Mouse (Mus musculus) megakaryocyte, embryonic 14.5 days (primary cell): ENCODE measurements around the gene Adamts20. TPM values are rescaled to one million over a fixed set of nuclear protein-coding genes. Genes with fewer than 3 reads are reported as not detected.
A peak's percentile ranks its signal among the peaks of the same experiment; 100 is the strongest.

Source experiments
- H3K27me3 ChIP-seq: replicated peaks from 2 replicates; pipeline ENCODE3; 2012; ENCODE audit warnings: inconsistent platforms
- H3K36me3 ChIP-seq: replicated peaks from 2 replicates; pipeline ENCODE3; 2012; ENCODE audit warnings: low read length, inconsistent platforms, mixed read lengths
- H3K4me1 ChIP-seq: 2 replicates; pipeline ENCODE4 v1.6.1; 2012; ENCODE audit warnings: inconsistent platforms
- H3K4me3 ChIP-seq: replicated peaks from 2 replicates; pipeline ENCODE3; 2012; ENCODE audit warnings: moderate library complexity, mild to moderate bottlenecking, inconsistent platforms
- H3K9me3 ChIP-seq: 2 replicates; pipeline ENCODE4 v1.6.1; 2012; ENCODE audit warnings: inconsistent platforms
- FLI1 ChIP-seq: IDR thresholded peaks from 2 replicates; pipeline ENCODE4 v1.6.1; 2012; ENCODE audit warnings: low read length, inconsistent platforms, mixed read lengths
- GATA1 ChIP-seq: IDR thresholded peaks from 3 replicates; pipeline ENCODE4 v1.6.1; 2012; ENCODE audit warnings: mixed read lengths, low read length, inconsistent platforms, borderline replicate concordance
- polyA plus RNA-seq: library from polyadenylated mRNA; stranded (reverse); fragments of >175 nt; gene quantifications from 2 replicates; pipeline ENCODE4 v1.2.3, GENCODE M21; 2012; ENCODE audit warnings: low replicate concordance; ENCODE audit not compliant: insufficient read depth

Gene Adamts20
- polyA plus RNA-seq, 1 experiment, result 0.39 TPM

DNA sequence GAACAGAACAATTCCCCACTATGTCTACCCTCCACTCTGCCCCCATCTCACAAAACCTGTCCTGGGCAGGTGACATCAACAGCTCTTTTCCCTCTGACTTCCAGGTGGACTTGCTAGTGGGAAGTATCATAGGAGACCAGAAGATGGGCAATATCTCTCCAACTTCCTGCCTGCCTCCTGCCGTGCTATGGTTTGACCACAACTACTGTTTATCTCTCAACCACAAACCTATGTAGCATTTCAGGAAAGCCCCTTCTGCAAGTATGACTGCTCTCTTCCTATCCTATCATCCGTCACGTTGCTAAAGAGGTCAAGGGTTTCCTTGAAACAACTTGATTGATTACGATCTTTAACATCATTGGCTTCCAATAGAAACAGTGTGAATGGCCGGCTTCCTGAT, 12.4 kb downstream of the Adamts20 start:
- TF ChIP-seq GATA1 (peak; percentile 72; the same call in 1 of the 3 replicates), FLI1 (no peak)
- Histone ChIP-seq H3K4me3 (peak overlapping the region; percentile 54), H3K4me1 (peaks cover 40% of the 10 kb centered on the region), H3K36me3 (no peaks in the 10 kb centered on the region), H3K9me3 (no peaks in the 10 kb centered on the region), H3K27me3 (no peaks in the 10 kb centered on the region)

DNA sequence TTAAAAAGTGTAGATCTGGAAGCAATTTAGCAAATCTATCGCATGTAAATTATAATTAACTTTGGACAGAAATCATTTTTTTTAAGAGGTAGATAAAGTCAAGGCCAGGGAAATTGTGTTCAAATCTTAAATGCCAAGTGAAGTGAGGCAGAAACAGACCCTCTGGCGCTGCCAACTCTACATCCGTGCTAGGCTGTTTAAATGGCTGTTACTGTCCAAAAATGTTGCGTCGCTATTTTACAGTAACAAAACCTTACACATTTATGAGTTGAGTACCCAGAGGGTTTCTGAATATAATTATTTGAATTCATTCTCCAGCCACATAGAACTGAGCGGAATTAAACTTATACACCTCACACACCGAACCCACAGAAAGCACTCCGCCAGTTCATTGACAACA, 13.6 kb downstream of the Adamts20 start:
- H3K36me3 ChIP-seq, result no peaks in the 10 kb centered on the region
- H3K27me3 ChIP-seq, result no peaks in the 10 kb centered on the region
- peaks cover 40% of the 10 kb centered on the region for H3K4me1 ChIP-seq
- H3K9me3 ChIP-seq, result no peaks in the 10 kb centered on the region
- TF ChIP-seq FLI1 (no peak), GATA1 (no peak)
- no peak overlapping the region for H3K4me3 ChIP-seq

DNA sequence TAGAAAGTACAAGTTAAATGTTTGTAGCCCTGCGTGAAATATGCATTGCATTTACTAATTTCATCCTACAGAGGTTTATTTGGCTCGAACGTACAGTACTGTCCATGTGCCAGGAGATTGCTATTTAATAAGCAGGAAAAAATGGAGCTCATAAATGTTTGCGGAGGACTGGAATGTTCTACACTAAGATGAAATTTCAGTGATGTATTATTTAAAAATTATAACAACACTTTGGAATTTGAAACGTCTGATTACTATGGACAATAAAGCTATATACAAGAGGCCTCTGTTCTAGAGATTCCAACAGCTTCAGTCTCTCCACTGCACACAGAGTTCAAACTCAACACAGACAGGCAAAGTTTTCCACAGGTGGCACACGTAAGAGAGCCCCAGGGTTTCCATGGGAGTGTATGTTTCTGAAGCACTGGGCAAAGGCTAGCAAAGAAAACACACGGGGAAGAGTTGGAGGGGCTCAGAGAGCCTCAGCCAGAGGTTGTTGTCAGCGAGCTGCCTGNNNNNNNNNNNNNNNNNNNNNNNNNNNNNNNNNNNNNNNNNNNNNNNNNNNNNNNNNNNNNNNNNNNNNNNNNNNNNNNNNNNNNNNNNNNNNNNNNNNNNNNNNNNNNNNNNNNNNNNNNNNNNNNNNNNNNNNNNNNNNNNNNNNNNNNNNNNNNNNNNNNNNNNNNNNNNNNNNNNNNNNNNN, 20.6 kb downstream of the Adamts20 start:
- no peaks in the 10 kb centered on the region for H3K27me3 ChIP-seq
- peaks cover 24% of the 10 kb centered on the region for H3K4me1 ChIP-seq
- TF ChIP-seq GATA1 (no peak), FLI1 (no peak)
- peak overlapping the region; percentile 69 for H3K4me3 ChIP-seq
- no peaks in the 10 kb centered on the region; the same call in 1 of the 2 replicates for H3K9me3 ChIP-seq
- no peaks in the 10 kb centered on the region for H3K36me3 ChIP-seq

DNA sequence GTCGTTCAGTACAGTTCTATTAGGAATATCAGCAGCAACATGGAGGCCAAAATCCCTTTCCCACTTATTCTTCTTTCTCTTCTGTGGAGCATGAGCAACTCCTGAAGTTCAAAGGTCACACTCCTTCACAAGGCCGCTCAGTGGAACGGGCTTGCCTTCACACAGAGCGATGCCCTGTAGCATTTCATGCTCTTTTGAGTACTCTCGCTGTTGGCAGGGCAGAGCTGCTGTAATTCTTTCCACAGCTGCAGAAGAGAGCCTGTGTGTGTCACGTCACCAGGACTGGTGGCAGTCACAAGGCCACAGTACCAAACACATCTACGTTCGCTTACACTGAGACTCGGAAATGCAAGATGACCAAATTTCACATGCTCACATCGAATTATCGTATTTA, 21.2 kb downstream of the Adamts20 start:
- Histone ChIP-seq H3K4me3 (no peak overlapping the region), H3K4me1 (peaks cover 24% of the 10 kb centered on the region), H3K9me3 (no peaks in the 10 kb centered on the region; the same call in 1 of the 2 replicates), H3K27me3 (no peaks in the 10 kb centered on the region), H3K36me3 (no peaks in the 10 kb centered on the region)
- TF ChIP-seq GATA1 (no peak), FLI1 (no peak)

DNA sequence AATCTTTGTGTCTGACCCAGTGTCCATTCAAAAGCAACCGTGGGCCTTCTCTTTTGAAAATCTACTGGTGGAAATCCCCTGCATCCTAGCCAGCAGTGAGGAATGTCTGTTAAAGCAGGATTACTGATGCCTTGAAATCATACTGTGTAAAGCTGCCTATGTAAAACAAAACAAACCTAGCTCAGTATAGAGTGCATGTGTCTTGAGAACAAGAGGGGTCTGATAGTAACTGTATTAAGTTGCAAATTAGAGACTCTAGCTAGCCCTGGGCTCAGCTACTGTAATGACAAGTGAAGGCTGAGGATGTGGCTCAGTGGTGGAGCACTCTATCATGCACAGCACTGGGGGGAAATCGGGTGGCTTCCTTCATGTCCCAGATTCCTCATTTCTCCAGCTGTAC, 22.2 kb downstream of the Adamts20 start:
- no peak overlapping the region for H3K4me3 ChIP-seq
- H3K36me3 ChIP-seq, result no peaks in the 10 kb centered on the region
- no peaks in the 10 kb centered on the region; the same call in 1 of the 2 replicates for H3K9me3 ChIP-seq
- no peak for TF ChIP-seq GATA1
- TF ChIP-seq FLI1, result no peak
- peaks cover 24% of the 10 kb centered on the region for H3K4me1 ChIP-seq
- no peaks in the 10 kb centered on the region for H3K27me3 ChIP-seq

DNA sequence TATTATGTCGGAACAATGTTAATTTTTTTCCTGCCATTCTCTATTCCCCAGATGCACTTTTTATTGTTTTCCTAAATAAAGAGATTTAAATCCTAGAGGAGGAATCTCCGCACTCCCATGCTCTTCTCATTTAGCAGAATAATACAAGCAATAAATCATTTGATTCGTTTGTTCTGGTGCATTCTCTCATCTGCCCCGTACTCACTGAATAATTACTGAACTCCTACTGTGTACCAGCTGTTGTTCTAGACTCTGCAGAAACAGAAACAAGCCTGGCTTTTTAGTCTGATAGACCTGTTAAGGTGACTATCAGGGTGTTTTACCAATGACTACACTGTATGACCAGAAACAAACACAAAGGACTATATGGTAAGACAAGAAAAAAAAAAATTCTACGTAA, 29.7 kb downstream of the Adamts20 start:
- no peak overlapping the region for H3K4me3 ChIP-seq
- no peaks in the 10 kb centered on the region for H3K4me1 ChIP-seq
- no peak for TF ChIP-seq FLI1
- TF ChIP-seq GATA1, result no peak
- H3K36me3 ChIP-seq, result no peaks in the 10 kb centered on the region
- H3K9me3 ChIP-seq, result no peaks in the 10 kb centered on the region
- H3K27me3 ChIP-seq, result peaks cover 4% of the 10 kb centered on the region

DNA sequence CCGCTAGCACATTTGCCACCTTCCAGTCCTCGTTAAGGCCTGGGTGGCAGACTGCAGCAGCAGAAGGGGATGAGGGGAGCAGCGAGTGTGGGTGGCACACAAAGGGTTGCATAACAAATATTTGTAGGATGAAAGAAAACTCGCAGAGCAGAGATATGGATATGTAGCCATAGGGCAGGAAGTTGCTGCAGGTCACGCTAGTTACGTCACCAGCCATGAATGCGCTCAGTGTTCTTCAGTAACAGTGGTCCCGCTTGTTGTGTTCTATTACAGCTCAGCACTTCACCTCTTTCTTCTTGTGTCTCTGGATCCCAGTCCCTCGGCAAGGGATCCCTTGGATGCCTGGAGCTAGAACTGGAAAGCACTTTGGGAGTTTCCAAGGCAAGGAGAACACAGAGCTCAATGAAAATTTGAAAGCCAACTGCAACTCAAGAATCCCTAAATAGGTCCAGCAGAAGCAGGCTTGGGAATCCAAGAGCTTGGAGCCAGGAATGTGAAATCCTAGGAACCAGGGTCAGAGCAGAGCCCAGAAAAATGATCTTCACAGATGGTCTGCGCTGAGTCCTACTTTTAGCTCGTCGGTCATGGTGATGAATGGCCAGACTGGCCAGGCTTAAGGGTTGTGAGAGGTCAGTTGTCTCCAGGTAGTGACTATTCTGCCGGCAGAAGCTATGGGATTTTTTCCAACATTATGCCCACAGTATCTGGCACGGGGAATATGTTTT, 34.4 kb downstream of the Adamts20 start:
- Histone ChIP-seq H3K36me3 (no peaks in the 10 kb centered on the region), H3K4me1 (no peaks in the 10 kb centered on the region), H3K27me3 (peaks cover 8% of the 10 kb centered on the region), H3K4me3 (no peak overlapping the region), H3K9me3 (no peaks in the 10 kb centered on the region)
- TF ChIP-seq FLI1, result no peak
- TF ChIP-seq GATA1, result no peak

DNA sequence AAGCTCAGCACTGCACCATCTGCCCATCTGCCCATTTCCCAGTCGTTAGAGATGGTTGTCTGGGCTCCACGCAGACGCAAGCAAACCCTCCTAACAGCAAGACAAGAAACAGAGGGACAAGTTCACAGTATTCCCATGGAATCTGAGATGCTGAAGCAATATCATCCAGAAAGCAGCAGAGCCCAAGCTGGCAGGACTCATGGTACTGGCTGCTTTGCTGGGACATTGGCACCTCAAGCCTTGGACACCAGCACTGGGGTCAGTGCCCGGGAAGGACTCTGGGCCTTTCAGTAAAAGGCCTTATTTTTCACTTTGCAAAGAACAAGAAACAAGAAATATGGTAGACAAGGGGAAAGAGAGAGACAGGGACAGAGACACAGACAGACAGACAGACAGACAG, 36.5 kb downstream of the Adamts20 start:
- no peak for TF ChIP-seq GATA1
- no peak for TF ChIP-seq FLI1
- no peak overlapping the region for H3K4me3 ChIP-seq
- H3K36me3 ChIP-seq, result no peaks in the 10 kb centered on the region
- no peaks in the 10 kb centered on the region for H3K4me1 ChIP-seq
- peaks cover 8% of the 10 kb centered on the region for H3K27me3 ChIP-seq
- no peaks in the 10 kb centered on the region for H3K9me3 ChIP-seq

DNA sequence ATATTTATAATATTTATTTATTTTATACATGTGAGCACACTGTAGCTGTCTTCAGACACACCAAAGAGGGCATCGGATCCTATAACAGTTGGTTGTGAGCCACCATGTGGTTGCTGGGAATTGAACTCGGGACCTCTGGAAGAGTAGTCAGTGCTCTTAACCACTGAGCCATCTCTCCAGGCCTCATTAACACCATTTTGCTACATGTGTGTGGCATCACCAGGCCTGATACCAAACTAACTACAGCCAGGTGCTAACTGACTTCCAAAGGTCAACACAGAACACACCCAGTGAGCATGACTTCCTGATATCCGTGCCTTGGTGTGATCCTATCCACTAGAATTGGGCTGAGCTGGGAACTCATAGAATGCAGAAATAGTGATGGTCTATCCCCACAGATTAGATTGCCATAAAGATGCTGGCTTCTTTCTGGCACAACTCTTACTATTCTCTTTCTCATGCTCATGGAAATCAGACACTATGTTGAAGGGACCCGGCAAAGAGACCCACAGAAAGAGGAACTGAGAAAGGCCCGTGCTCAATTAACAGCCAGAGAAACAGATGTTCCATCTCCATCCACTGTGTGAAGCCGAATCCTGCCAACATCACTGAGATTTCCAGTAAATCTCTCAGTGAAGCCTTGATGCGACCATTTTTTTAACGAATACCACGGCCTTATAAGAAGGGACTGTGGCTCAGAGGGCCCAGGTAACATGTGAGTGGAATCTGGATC, 37.6 kb downstream of the Adamts20 start:
- Histone ChIP-seq H3K4me1 (no peaks in the 10 kb centered on the region), H3K4me3 (no peak overlapping the region), H3K27me3 (peaks cover 11% of the 10 kb centered on the region), H3K9me3 (no peaks in the 10 kb centered on the region), H3K36me3 (no peaks in the 10 kb centered on the region)
- no peak for TF ChIP-seq GATA1
- no peak for TF ChIP-seq FLI1

DNA sequence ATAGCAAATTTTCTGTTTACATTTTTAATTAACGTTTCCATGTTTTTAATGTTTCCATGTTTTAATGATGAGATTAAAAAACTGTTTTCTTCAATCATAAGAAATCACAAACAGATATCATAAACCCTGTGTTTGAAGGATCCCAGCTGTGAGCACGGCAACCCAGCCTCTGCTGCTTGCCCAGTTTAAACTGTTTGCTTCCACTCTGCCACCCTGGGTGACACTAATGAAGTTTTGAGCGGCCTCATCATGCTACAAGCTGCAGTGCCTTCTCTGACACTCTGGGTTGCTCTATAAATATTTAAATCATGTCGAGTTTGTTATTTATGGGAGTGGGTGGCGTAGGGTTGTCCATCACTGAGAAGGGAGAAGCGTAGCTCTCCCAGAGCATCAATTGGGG, 44.7 kb downstream of the Adamts20 start:
- Histone ChIP-seq H3K36me3 (no peaks in the 10 kb centered on the region), H3K4me1 (no peaks in the 10 kb centered on the region), H3K4me3 (no peak overlapping the region), H3K9me3 (no peaks in the 10 kb centered on the region), H3K27me3 (peaks cover 6% of the 10 kb centered on the region)
- TF ChIP-seq GATA1 (no peak), FLI1 (no peak)
